Mouse (Mus musculus): ENCODE data around the gene Anxa8. TPM values are rescaled to one million over a fixed set of nuclear protein-coding genes. Genes with fewer than 3 reads are reported as not detected.
A peak's percentile ranks its signal among the peaks of the same experiment; 100 is the strongest.

Gene Anxa8
- total RNA-seq, 2 experiments from 2014 or later = 0.42 to 0.52 TPM

DNA sequence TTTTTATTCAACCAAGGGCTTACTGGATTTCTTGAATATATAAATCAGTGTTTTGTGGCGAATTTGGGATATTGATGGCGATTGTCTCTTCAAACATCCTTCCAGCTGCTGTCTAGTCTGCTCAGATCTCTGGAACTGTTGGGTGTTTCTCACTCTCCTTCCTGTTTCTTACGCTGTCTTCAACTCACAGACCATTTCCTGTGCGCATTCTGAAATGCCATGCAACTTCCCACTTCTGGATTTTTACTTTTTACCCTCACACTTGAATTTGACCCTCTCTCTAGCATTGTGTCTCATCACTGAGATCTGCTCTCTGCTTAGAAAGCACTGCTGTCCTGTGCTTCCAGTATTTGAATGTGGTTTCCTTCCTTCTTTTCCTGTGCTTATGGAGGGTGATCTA, 21.8 kb downstream of the Anxa8 start:
- intact Hi-C loops (cut with DNase I) = no loop called here

GRCm38 (mm10) chr14:34114311-34114710, 28.5 kb downstream of the Anxa8 start:
- peak; percentile 12 for DNase-seq
- intact Hi-C loops (cut with DNase I) = no loop called here

More for the DNA sequence above, 21.8 kb downstream of the Anxa8 start:
- no peak for DNase-seq

DNA sequence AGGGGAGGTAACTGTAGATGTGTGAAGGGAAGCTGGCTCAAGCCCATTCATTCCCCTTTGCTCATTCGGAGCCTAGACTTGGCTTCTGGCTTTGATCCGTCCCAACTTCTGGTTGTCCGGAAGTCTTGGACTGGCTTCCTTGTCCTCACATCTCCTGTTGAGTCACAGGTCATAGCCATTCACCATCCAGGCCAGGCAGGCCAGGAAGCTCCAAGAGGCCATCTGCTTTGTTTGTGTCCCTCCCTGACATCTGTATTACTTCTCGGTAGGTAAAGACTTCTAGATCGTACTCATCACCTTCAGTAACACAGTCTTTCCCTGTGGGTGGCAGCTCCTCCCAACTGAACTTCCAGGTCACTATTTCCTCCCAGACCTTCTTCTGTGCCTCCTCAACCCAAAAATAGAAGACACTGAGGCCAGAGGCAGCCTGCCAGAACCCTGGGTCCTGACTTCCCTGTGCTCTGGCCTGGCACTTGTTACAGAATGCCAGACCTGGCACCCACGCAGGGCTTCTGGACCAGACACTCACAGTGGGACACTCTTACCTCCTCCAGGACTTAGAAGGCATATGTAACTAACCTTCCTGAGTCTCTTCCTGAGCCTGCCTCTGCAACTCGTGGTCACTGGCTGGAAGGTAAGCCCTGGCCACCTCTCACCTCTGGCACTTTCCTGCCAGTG, 33.4 kb downstream of the Anxa8 start:
- intact Hi-C loops (cut with DNase I) = no loop called here

DNA sequence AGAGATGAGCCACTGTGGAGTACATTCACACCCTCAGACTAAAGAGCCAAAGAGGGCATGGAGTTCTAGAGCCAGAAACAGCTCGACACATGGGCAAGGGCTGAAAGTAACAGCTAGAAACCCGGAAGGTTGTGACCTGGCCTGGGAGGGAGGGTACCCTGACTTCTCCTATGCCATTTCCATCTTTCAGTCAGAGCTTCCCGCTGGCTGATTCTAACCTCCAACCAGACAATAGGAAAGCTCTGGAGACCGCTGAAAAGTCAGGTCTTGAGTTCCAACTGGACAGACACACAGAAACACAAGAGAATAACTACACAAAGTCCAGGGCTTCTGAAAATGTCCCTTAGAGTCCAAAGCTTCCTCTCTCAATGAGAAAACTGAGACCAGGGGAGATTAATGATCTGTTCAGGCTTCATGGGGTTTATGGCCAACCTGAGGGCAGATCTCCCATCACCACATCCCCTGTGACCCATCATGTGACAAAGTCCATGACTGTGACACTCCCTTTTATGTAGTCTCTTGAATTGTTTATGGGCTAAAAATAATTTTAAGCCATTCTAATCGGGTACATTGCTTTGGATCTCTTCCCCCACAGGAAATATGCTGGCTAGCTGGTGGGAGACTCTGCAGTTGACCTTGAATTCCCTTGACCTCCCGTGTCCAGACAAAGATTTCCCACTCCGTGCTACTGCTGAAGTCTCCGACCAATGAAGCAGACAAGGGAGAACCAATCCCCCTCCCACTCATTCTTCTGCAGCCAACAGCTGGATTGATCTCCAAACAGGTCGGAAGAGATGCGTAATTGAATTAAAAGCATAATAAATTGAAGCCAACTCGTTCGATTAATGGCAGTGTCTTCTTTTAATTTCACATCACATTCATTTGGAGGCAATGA, 34.5 kb downstream of the Anxa8 start:
- intact Hi-C loops (cut with DNase I) = no loop called here
- no peak for DNase-seq

More for the DNA sequence above, 33.4 kb downstream of the Anxa8 start:
- peak; percentile 18 for DNase-seq

GRCm38 (mm10) chr14:34120923-34121351, 35.2 kb downstream of the Anxa8 start:
- no peak for DNase-seq

DNA sequence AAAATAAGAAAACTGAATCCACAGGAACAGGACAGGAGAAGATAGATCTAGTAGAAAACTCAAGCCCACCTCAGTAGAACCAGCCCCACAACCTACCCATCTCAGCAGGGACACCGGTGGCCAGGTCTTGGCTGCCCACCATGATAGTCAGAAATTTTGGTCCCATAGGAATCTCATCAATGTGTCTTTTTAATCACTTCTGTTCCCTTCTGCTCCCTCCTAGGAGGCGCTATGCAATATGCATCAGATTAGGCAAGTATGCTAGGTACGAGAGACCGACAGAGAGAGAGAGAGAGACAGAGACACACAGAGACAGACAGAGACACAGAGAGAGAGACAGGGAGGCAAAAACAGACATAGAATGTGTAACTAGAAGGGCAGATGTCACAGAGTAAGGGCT, 35.9 kb downstream of the Anxa8 start:
- DNase-seq = no peak
- intact Hi-C loops (cut with DNase I) = no loop called here

More at GRCm38 (mm10) chr14:34120923-34121351, 35.2 kb downstream of the Anxa8 start:
- intact Hi-C loops (cut with DNase I) = no loop called here

- intact Hi-C loops (cut with DNase I) = no loop called here
- DNase-seq = no peak
Observed at GRCm38 (mm10) chr14:34131216-34131615, 45.4 kb downstream of the Anxa8 start.

GRCm38 (mm10) chr14:34135391-34135790, 49.6 kb downstream of the Anxa8 start:
- intact Hi-C loops (cut with DNase I) = no loop called here
- DNase-seq = no peak

DNA sequence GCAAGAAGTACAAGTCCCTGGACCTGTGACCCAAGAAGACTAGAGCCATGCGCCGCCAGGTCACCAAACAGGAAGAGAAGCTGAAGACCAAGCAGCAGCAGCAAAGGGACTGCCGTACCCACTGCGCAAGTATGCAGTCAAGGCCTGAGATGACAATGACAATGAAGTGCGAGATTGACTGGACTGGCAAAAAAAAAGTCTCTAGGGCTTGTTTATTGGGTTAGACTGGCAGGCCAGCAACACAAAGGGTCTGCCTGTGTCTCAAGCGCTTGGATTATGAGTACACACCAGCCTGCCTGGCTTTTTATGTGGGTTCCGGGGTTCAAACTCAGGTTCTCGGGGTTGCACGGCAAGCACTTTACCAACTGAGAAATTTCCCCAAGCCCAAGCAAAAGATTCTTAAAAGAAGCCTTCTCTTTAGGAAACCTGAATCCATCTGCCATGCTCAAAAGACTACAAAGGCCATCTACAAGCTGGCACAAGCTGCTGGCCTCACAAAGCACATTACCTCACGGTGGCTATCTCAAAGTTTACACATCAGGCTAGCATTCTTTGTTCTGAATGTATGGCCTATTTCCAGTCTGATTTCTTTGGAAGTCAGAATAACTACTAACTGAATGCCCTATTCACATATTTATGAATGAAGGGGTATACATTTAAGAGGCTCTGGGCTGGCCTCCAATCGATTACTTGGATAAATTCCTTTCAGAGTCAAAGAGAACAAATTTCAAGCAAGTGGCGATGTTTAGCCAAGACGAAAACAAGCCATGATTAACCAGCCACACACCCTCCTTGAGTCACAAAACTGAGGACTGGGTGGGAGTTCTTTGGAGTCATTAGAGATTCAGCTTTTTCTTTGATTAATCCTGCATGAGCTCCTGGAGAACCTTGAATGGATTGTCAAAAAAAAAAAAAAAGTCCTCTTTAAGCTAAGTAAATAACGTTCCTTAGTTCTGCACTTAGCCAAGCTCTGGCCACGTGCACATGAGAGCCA, 54.2 kb downstream of the Anxa8 start:
- DNase-seq = no peak
- intact Hi-C loops (cut with DNase I) = no loop called here

DNA sequence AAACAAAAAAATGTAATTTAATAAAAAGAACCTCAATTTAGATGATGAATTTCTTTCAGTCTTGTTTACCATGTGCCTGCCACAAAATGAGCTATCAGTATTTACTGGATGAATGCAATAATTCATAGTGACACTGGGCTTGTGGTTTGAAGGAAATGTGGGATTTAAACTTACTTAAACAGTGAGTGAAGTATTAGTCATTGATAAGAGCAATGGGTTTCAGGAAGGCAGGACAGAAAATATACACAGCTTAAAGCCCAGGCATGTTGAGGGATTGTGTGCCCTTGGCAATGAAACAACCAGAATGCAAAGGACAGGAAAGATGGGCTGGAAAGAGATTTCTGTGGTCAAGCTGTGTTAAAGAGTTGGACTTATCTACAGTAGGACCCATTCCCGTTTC, 56.5 kb downstream of the Anxa8 start:
- intact Hi-C loops (cut with DNase I) = no loop called here
- no peak for DNase-seq

DNA sequence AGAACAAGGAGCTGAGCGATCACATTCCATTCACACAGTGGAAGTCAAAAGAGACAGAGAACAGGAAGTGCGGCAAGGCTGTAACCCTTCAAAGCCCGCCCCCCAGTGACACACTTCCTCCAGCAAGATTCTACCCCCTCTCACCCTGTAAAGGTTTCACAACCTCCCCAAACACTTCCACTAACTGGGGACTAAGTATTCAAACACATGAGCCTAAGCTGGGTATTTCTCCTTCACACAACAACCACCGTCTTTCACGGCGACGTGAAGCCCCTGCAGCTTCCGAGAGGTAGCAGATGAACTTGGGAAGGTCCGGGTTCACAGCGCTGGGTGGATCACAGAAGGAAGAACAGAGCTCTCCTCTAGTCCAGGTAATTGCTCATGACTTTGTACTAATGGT, 57.1 kb downstream of the Anxa8 start:
- no peak for DNase-seq
- intact Hi-C loops (cut with DNase I) = no loop called here

Other genes starting within 250 kb of the Anxa8 start
- 1 to 10 TPM; 7.7 to 9.2 TPM for gene Gdf10, start 162.4 kb upstream of the Anxa8 start, total RNA-seq (2021)
- gene Gdf2, start 144.9 kb upstream of the Anxa8 start, total RNA-seq (2021) = not detected
- gene Rbp3, start 132.0 kb upstream of the Anxa8 start, total RNA-seq (2021) = under 1 TPM in 1 of 2 experiments, not detected in 1; 0.08 TPM
- 1 to 10 TPM; 2.3 to 2.9 TPM for gene Zfp488, start 107.2 kb upstream of the Anxa8 start, total RNA-seq (2021)
- not detected for gene Gm30083, start 70.8 kb upstream of the Anxa8 start, total RNA-seq (2021)
- gene Gm5460, start 69.2 kb upstream of the Anxa8 start, total RNA-seq (2021) = not detected
- gene Antxrl, start 33.3 kb upstream of the Anxa8 start, total RNA-seq (2021) = not detected
- gene A630023A22Rik, start 16.8 kb downstream of the Anxa8 start, total RNA-seq (2021) = not detected
- under 1 TPM in 1 of 2 experiments, not detected in 1; 0.16 TPM for gene Npy4r, start 66.5 kb downstream of the Anxa8 start, total RNA-seq (2021)
- gene Gprin2, start 115.7 kb downstream of the Anxa8 start, total RNA-seq (2021) = 10 to 100 TPM; 26.2 to 30.0 TPM
- gene Syt15, start 133.6 kb downstream of the Anxa8 start, total RNA-seq (2021) = 1 to 10 TPM; 1.2 to 1.5 TPM
- 10 to 100 TPM in 1 of 2 experiments, 1 to 10 TPM in 1; 9.4 to 11.0 TPM for gene Shld2, start 224.5 kb downstream of the Anxa8 start, total RNA-seq (2021)
- 100 to 1,000 TPM; 299 TPM for gene Glud1, start 224.7 kb downstream of the Anxa8 start, total RNA-seq (2021)